Mouse (Mus musculus): ENCODE results near the gene Zfp704.

Zfp704 gene

GRCm38 (mm10) chr3:9518936-9519335 lies 90.9 kb downstream of the Zfp704 start:
- DNase-seq (ENCODE audit: low read depth, low spot score): no peak

GRCm38 (mm10) chr3:9516119-9516855 lies 93.6 kb downstream of the Zfp704 start:
- peak; percentile 40 for DNase-seq (ENCODE audit: low read depth, low spot score)

GRCm38 (mm10) chr3:9515527-9515926 lies 94.4 kb downstream of the Zfp704 start:
- no peak for DNase-seq (ENCODE audit: low read depth, low spot score)

GRCm38 (mm10) chr3:9513703-9514110 lies 96.2 kb downstream of the Zfp704 start:
- DNase-seq (ENCODE audit: low read depth, low spot score): no peak

GRCm38 (mm10) chr3:9512199-9512598 lies 97.7 kb downstream of the Zfp704 start:
- no peak for DNase-seq (ENCODE audit: low read depth, low spot score)

- no peak for DNase-seq (ENCODE audit: low read depth, low spot score)
Measured at GRCm38 (mm10) chr3:9505692-9506211, 104.1 kb downstream of the Zfp704 start.

- no peak for DNase-seq (ENCODE audit: low read depth, low spot score)
Measured at GRCm38 (mm10) chr3:9504371-9504770, 105.5 kb downstream of the Zfp704 start.

- peak; percentile 25 for DNase-seq (ENCODE audit: low read depth, low spot score)
Measured at GRCm38 (mm10) chr3:9500725-9501124, 109.2 kb downstream of the Zfp704 start.

GRCm38 (mm10) chr3:9499994-9500553 lies 109.8 kb downstream of the Zfp704 start:
- DNase-seq (ENCODE audit: low read depth, low spot score): no peak

- no peak for DNase-seq (ENCODE audit: low read depth, low spot score)
Measured at GRCm38 (mm10) chr3:9499489-9499888, 110.4 kb downstream of the Zfp704 start.

GRCm38 (mm10) chr3:9497260-9497659 lies 112.6 kb downstream of the Zfp704 start:
- DNase-seq (ENCODE audit: low read depth, low spot score): no peak

GRCm38 (mm10) chr3:9491766-9492283 lies 118.1 kb downstream of the Zfp704 start:
- no peak for DNase-seq (ENCODE audit: low read depth, low spot score)

GRCm38 (mm10) chr3:9487644-9488043 lies 122.2 kb downstream of the Zfp704 start:
- no peak for DNase-seq (ENCODE audit: low read depth, low spot score)

GRCm38 (mm10) chr3:9485506-9485905 lies 124.4 kb downstream of the Zfp704 start:
- DNase-seq (ENCODE audit: low read depth, low spot score): no peak

- no peak for DNase-seq (ENCODE audit: low read depth, low spot score)
Measured at GRCm38 (mm10) chr3:9481956-9482355, 127.9 kb downstream of the Zfp704 start.

GRCm38 (mm10) chr3:9481358-9481757 lies 128.5 kb downstream of the Zfp704 start:
- DNase-seq (ENCODE audit: low read depth, low spot score): no peak

- no peak for DNase-seq (ENCODE audit: low read depth, low spot score)
Measured at GRCm38 (mm10) chr3:9480936-9481335, 128.9 kb downstream of the Zfp704 start.

- DNase-seq (ENCODE audit: low read depth, low spot score): no peak
Measured at GRCm38 (mm10) chr3:9477386-9477785, 132.5 kb downstream of the Zfp704 start.

- DNase-seq (ENCODE audit: low read depth, low spot score): no peak
Measured at GRCm38 (mm10) chr3:9476336-9476735, 133.5 kb downstream of the Zfp704 start.

GRCm38 (mm10) chr3:9475501-9475900 lies 134.4 kb downstream of the Zfp704 start:
- no peak for DNase-seq (ENCODE audit: low read depth, low spot score)

GRCm38 (mm10) chr3:9474331-9474730 lies 135.6 kb downstream of the Zfp704 start:
- DNase-seq (ENCODE audit: low read depth, low spot score): no peak

- peak; percentile 57 for DNase-seq (ENCODE audit: low read depth, low spot score)
Measured at GRCm38 (mm10) chr3:9466287-9466686, 143.6 kb downstream of the Zfp704 start.

GRCm38 (mm10) chr3:9465731-9466130 lies 144.2 kb downstream of the Zfp704 start:
- no peak for DNase-seq (ENCODE audit: low read depth, low spot score)

All from forelimb bud, embryonic 11.5 days (tissue).